Mouse (Mus musculus): ENCODE data around the gene Mbnl1. TPM values are rescaled to one million over a fixed set of nuclear protein-coding genes. Genes with fewer than 3 reads are reported as not detected.

Mbnl1 gene
- polyA plus RNA-seq, 1 experiment: 191 TPM

DNA sequence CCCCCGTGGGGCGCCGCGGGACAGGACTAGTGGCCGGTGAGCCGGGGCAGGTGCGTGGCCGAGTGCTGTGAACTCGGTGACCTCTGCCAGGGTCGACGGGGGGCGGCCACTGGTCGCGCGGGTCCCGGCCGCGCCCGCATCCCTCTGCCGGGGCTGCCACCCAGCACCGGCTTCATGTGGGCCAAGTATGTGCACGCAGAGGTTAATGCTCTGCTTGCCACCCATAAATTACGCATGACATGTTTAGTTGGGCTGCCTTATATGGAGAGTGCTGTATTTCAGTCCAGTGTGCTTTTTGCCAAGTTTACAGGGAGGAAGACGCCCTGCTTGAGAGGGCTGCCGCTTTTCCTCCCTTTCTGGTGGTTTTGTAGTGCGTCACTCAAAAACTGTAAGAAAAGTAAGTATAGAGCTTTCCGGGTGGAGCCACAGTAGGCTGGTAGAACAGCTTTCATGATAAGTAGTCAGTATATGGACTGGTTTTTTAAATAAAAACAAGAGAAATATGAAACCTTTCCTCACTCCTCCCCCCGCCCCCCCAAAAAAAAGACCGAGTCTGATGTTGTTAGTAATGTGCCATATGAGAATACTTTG, 29.0 kb downstream of the Mbnl1 start:
- H3K4me3 ChIP-seq (ENCODE audit: insufficient read depth, low read length): peak overlapping the region; percentile 97
- H3K27ac ChIP-seq (ENCODE audit: insufficient read depth, low read length): peak overlapping the region; percentile 91
- H3K4me1 ChIP-seq (ENCODE audit: control insufficient read depth, insufficient read depth, low read length): peaks cover 8% of the 10 kb centered on the region; the same call in 1 of the 2 replicates
- TF ChIP-seq POLR2A (IDR thresholded peaks at IDR 0.05; ENCODE audit: low read depth, low read length) (peak; percentile 70), CTCF (IDR thresholded peaks at IDR 0.05; ENCODE audit: borderline replicate concordance, insufficient read depth, low read length) (no peak)

DNA sequence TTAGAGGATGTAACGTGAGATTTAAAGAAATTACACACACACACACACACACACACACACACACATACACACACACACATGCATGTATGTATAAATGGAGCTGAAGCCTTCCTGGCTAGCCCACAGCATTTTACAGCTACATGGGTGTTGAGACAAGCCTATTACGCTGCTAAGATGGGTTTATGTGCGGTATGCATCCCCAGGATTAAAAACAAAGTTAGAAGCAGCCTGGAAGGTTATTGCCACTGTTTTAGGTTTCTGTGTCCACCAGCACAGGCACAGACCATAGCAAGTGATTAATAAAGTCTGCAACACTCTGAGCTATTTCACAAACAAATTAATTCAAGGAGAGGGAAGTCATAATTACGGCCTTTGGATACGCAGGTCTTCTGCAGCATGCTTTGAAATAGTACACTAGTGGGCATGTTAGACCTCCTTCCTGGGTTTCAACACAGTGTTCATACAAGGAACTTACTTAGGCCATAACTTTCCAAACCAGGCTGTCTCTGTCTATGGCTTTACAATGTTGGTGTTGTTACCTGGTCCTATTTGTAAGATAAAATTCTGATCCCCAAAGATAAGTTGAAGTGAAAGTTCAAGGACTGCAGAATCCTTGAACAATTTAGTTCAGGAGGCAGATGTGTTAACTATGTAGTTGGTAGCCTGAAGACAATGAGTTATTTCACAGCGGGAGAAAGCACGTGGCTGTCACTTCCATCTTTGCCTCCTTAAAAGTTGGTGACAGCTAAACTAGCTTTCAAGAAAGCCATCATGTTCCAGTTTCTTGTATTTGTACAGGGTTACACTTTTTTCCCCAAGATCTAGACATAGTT, 29.7 kb downstream of the Mbnl1 start:
- Histone ChIP-seq H3K27ac (ENCODE audit: insufficient read depth, low read length) (peak overlapping the region; percentile 91), H3K4me1 (ENCODE audit: control insufficient read depth, insufficient read depth, low read length) (peaks cover 10% of the 10 kb centered on the region; the same call in 1 of the 2 replicates), H3K4me3 (ENCODE audit: insufficient read depth, low read length) (peak overlapping the region; percentile 97)
- no peak; the same call in 1 of the 2 replicates for TF ChIP-seq POLR2A (IDR thresholded peaks at IDR 0.05; ENCODE audit: low read depth, low read length)
- no peak for TF ChIP-seq CTCF (IDR thresholded peaks at IDR 0.05; ENCODE audit: borderline replicate concordance, insufficient read depth, low read length)

DNA sequence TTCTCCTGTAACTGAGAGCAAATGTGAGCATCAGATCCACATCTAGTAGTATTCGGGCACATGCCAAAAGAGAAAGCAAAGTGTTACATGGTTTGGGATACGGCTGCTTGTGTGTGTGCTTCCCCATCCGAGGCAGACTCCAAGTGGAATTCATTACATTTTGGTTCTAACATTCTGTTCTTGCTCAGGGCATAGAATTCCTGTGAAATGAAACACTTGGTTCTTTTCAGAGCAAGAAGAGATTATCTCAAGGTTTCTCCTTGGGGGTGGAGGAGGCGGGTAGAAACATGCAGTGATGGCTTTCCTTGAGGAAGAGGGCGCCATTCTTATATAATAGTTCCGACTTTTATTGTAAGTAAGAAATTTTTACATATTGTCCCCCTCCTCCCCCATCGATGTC, 30.6 kb downstream of the Mbnl1 start:
- Histone ChIP-seq H3K4me1 (ENCODE audit: control insufficient read depth, insufficient read depth, low read length) (peaks cover 10% of the 10 kb centered on the region; the same call in 1 of the 2 replicates), H3K4me3 (ENCODE audit: insufficient read depth, low read length) (peak overlapping the region; percentile 97), H3K27ac (ENCODE audit: insufficient read depth, low read length) (peak overlapping the region; percentile 91)
- TF ChIP-seq POLR2A (IDR thresholded peaks at IDR 0.05; ENCODE audit: low read depth, low read length) (no peak), CTCF (IDR thresholded peaks at IDR 0.05; ENCODE audit: borderline replicate concordance, insufficient read depth, low read length) (no peak)

DNA sequence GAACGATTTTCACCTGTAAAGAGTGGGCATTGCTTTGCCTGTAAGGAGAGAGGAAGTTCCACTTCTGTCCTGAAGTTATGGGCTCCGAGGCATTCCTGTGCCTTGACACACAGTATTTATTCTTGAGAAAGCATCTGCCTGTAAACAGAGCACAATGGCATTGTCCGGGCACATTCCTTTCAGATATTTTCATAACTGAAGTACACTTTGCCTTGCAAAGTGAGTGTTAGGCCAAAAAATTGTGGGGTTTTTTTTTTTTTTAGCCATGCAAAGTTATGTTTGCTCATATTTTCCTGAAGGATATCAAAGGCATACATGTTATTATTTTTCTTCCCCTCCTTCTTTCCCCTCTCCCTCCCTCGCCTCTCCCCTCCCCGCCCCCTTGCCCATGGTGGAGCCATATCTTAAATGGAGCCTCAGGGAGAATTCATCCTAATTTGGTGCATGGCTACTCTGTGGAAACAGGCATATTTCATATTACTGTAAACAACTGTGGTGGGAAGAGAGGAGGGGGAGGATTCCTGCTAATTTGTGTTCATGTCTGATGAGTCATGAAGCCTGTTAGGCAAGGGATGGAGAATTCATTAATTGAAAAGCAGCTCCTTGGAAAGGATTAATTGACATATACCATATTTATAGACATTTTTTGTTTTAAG, 32.3 kb downstream of the Mbnl1 start:
- TF ChIP-seq CTCF (IDR thresholded peaks at IDR 0.05; ENCODE audit: borderline replicate concordance, insufficient read depth, low read length) (no peak), POLR2A (IDR thresholded peaks at IDR 0.05; ENCODE audit: low read depth, low read length) (no peak)
- Histone ChIP-seq H3K4me3 (ENCODE audit: insufficient read depth, low read length) (peak overlapping the region; percentile 21; the same call in 1 of the 2 replicates), H3K27ac (ENCODE audit: insufficient read depth, low read length) (peak overlapping the region; percentile 61), H3K4me1 (ENCODE audit: control insufficient read depth, insufficient read depth, low read length) (peaks cover 5% of the 10 kb centered on the region; the same call in 1 of the 2 replicates)

DNA sequence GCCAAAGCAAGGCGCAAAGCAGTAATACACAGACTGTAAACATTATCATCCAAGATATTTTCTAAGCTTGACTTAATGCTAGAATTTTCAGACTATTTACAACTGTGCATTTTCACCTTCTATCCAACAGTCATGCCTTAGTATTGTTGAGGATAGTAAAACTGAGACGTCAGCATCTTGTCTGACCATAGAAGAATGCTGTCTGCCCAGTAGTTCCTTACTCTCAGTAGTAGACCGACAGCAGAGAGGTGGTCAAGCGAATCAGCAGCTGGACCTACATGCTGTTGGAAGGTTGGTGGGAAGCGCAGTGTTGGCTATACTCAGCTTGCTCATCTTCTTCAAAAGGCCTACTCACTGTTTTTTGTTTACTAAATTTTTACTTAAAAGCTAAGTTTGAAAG, 34.2 kb downstream of the Mbnl1 start:
- Histone ChIP-seq H3K4me1 (ENCODE audit: control insufficient read depth, insufficient read depth, low read length) (peaks cover 5% of the 10 kb centered on the region), H3K4me3 (ENCODE audit: insufficient read depth, low read length) (no peak overlapping the region), H3K27ac (ENCODE audit: insufficient read depth, low read length) (no peak overlapping the region)
- TF ChIP-seq POLR2A (IDR thresholded peaks at IDR 0.05; ENCODE audit: low read depth, low read length): no peak
- no peak for TF ChIP-seq CTCF (IDR thresholded peaks at IDR 0.05; ENCODE audit: borderline replicate concordance, insufficient read depth, low read length)

DNA sequence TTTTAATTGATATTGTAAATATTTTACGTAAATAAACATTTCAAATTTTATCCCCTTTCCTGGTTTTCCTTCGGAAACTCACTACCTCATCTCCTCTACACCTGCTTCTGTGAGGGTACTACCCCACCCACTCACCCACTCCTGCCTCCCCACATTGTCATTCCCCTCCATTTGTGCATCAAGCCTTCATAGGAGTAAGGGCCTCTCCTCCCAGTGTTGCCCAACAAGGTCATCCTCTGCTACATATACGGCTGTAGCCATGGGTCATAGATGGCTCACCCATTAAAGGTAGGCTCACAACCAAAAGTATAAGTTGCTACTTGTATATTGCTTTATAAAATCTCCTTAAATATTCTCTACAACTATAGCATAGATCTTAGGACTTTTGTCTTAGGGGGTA, 34.9 kb downstream of the Mbnl1 start:
- TF ChIP-seq POLR2A (IDR thresholded peaks at IDR 0.05; ENCODE audit: low read depth, low read length) (no peak), CTCF (IDR thresholded peaks at IDR 0.05; ENCODE audit: borderline replicate concordance, insufficient read depth, low read length) (no peak)
- Histone ChIP-seq H3K27ac (ENCODE audit: insufficient read depth, low read length) (no peak overlapping the region), H3K4me3 (ENCODE audit: insufficient read depth, low read length) (no peak overlapping the region), H3K4me1 (ENCODE audit: control insufficient read depth, insufficient read depth, low read length) (peaks cover 5% of the 10 kb centered on the region)

DNA sequence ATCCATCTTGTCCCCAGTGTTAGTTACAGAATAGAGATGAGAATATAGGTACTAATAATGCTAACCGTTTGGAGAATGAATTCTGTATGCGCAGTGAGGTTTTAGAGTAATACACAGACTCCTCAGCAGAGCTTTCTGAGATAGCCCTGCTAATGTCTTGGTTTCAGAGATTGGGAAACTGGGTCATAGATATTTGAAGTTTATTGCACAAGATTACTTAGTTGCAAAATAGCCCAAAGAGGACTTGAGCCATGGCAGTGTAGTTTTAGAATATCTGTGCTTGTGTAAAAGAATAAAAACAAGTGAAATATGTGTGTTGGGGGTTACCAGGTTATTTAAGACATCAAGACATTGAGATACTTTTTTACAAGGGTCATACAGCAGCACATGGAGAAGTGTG, 35.3 kb downstream of the Mbnl1 start:
- Histone ChIP-seq H3K27ac (ENCODE audit: insufficient read depth, low read length) (no peak overlapping the region), H3K4me3 (ENCODE audit: insufficient read depth, low read length) (no peak overlapping the region), H3K4me1 (ENCODE audit: control insufficient read depth, insufficient read depth, low read length) (peaks cover 5% of the 10 kb centered on the region)
- TF ChIP-seq CTCF (IDR thresholded peaks at IDR 0.05; ENCODE audit: borderline replicate concordance, insufficient read depth, low read length) (no peak), POLR2A (IDR thresholded peaks at IDR 0.05; ENCODE audit: low read depth, low read length) (no peak)

DNA sequence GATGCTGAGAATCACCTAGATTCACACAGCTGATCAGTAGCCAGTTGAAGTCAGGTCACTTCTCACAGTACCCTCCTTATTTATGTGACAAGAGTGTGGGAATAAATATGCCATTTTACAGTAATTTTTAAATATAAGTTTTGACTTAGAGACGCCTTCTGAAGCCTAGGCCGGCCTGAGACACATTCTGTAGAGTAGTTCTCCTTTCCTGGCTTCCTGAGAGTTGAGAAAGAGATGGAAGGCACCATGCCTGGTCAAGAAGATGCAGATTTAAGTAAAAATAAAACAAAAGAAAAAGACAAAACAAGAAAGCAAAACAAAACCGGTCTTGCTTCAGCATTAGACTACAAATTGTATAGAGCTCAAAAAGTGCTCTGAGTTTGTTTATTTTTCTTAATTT, 38.6 kb downstream of the Mbnl1 start:
- peaks cover 5% of the 10 kb centered on the region for H3K4me1 ChIP-seq (ENCODE audit: control insufficient read depth, insufficient read depth, low read length)

DNA sequence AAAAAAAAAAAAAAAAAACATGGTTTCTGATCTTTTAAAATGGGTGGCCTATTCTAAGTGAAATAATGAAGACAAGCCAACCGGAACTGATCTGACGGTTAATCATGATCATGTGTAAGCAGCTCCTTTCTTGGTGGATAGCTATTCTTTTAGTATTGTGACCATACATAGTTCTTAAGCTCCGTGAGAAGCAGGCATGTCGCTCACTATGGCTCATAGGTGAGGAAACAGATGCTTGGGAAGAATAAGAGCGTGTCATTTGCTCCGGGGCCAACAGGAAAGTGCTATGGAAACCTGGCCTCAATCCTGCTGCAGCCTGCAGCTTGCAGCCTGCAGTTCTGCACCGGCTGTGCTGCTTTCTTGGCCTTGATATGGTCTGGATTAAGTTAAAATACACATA, 40.7 kb downstream of the Mbnl1 start:
- TF ChIP-seq CTCF (IDR thresholded peaks at IDR 0.05; ENCODE audit: borderline replicate concordance, insufficient read depth, low read length) (no peak), POLR2A (IDR thresholded peaks at IDR 0.05; ENCODE audit: low read depth, low read length) (no peak)
- Histone ChIP-seq H3K4me1 (ENCODE audit: control insufficient read depth, insufficient read depth, low read length) (peaks cover 9% of the 10 kb centered on the region), H3K27ac (ENCODE audit: insufficient read depth, low read length) (peak overlapping the region; percentile 13; the same call in 1 of the 2 replicates), H3K4me3 (ENCODE audit: insufficient read depth, low read length) (no peak overlapping the region)

More for the DNA sequence above, 38.6 kb downstream of the Mbnl1 start:
- no peak for TF ChIP-seq CTCF (IDR thresholded peaks at IDR 0.05; ENCODE audit: borderline replicate concordance, insufficient read depth, low read length)
- TF ChIP-seq POLR2A (IDR thresholded peaks at IDR 0.05; ENCODE audit: low read depth, low read length): no peak
- no peak overlapping the region for H3K4me3 ChIP-seq (ENCODE audit: insufficient read depth, low read length)
- no peak overlapping the region for H3K27ac ChIP-seq (ENCODE audit: insufficient read depth, low read length)

Measured in embryonic fibroblast, embryonic 13.5 days (primary cell).